Mouse (Mus musculus) neural tube, embryonic 14.5 days (tissue): ENCODE measurements around the gene Mindy4. TPM values are rescaled to one million over a fixed set of nuclear protein-coding genes. Genes with fewer than 3 reads are reported as not detected.
"Not testable (repeated sequence)": the region's sequence is repeated elsewhere in the genome, so short reads cannot be mapped to it uniquely, and the experiment has no call there.

Experiments used
- ATAC-seq: fragments of 200-750 bp; cut with Nextera tagmentation; 2 replicates; pipeline ENCODE4 v1.8.0; 2017; ENCODE audit warnings: low read depth, mild to moderate bottlenecking, moderate TSS enrichment, moderate library complexity
- H3K27ac ChIP-seq: fragments of 300-500 bp; sonication (generic); 2 replicates; pipeline ENCODE4 v1.5.1; 2014; ENCODE audit warnings: low read depth, mild to moderate bottlenecking, control low read depth, low read length, moderate library complexity, mixed read lengths
- H3K27me3 ChIP-seq: fragments of 300-500 bp; sonication (generic); 2 replicates; pipeline ENCODE4 v1.6.1; 2014; ENCODE audit warnings: low read length; ENCODE audit not compliant: control insufficient read depth, insufficient read depth
- H3K36me3 ChIP-seq: fragments of 300-500 bp; sonication (generic); 2 replicates; pipeline ENCODE4 v1.6.1; 2014; ENCODE audit warnings: low read length, mixed read lengths; ENCODE audit not compliant: control insufficient read depth, insufficient read depth
- H3K4me1 ChIP-seq: fragments of 300-500 bp; sonication (generic); 2 replicates; pipeline ENCODE4 v1.6.1; 2014; ENCODE audit warnings: low read length; ENCODE audit not compliant: control insufficient read depth, insufficient read depth
- H3K4me2 ChIP-seq: fragments of 300-500 bp; sonication (generic); 2 replicates; pipeline ENCODE4 v1.6.1; 2014; ENCODE audit warnings: mild to moderate bottlenecking, low read depth, low read length, control low read depth
- H3K4me3 ChIP-seq: fragments of 300-500 bp; sonication (generic); 2 replicates; pipeline ENCODE4 v1.5.1; 2014; ENCODE audit warnings: low read depth, low read length, control low read depth, mixed read lengths
- H3K9ac ChIP-seq: fragments of 300-500 bp; sonication (generic); replicated peaks from 2 replicates; pipeline ENCODE4 v1.6.1; 2014; ENCODE audit warnings: low read depth, mild to moderate bottlenecking, control low read depth, low read length, mixed read lengths
- H3K9me3 ChIP-seq: fragments of 300-500 bp; sonication (generic); 2 replicates; pipeline ENCODE4 v1.6.1; 2016; ENCODE audit warnings: low read length; ENCODE audit not compliant: control insufficient read depth
- WGBS: fragments of 180-500 bp; shearing (Covaris S2); extraction: QIAGEN DNeasy Blood & Tissue Kit; methylation state at CpG from one replicate; pipeline ENCODE4 v1.1.7; 2014; 5-methylcytosine and 5-hydroxymethylcytosine counted together
- polyA plus RNA-seq: library from polyadenylated mRNA; unstranded; fragments of >200 nt; fragmentation: Nextera tagmentation; extraction: Ambion mirVana; gene quantifications from 2 replicates; pipeline ENCODE4 v1.2.1, GENCODE M21; 2014

The Mindy4 gene
- polyA plus RNA-seq, 1 experiment from 2014 or later: 11.4 TPM

DNA sequence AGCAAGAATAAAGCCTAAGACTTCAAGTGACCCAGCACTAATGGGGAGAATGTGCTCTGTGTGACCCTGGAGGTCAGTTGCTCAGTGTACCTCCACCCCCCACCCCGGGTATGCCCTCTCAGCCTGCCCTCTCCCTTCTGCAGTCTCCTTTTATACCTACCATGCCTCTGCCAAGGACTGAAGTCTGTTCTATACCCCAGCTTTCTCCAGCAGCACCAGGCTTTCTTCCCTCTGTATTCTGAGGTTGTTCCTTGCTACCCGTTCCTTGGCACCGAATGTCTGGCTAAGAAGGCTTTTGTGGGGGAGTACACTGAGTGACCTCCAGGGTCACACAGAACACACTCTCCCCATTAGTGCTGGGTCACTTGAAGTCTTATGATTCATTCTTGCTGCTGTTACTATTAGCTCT lies 29.2 kb upstream of the Mindy4 start:
- Histone ChIP-seq H3K27ac (no peak overlapping the region), H3K36me3 (no peaks in the 10 kb centered on the region), H3K27me3 (peaks cover 14% of the 10 kb centered on the region; the same call in 1 of the 2 replicates), H3K4me1 (no peaks in the 10 kb centered on the region), H3K9ac (no peak overlapping the region), H3K9me3 (no peaks in the 10 kb centered on the region), H3K4me3 (no peak overlapping the region), H3K4me2 (no peak overlapping the region)
- 12% methylated on average over 3 of the region's 3 CpGs for WGBS
- no peak for ATAC-seq

DNA sequence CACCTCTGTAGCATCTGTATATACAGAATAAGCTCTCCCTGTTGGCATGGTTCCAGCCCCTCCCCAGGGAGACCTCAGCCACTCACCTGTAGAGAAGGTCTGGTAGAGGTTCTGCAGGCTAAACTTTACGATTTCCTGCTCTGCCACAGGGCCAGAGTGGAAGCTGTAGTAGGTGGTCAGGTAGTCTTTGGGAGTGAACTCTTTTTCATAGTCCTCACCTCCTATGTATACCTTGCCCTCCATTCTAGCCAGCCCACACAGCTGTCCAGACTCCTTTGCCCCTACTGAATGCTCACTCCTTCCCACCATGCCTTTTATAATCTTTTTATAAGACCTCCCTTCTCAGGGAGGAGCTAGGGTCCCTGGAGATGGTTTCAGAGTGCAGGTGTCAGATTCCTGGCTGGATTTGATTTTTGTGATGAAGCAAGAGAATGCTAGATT lies 28.4 kb upstream of the Mindy4 start, which contains the start of gene Inmt:
TSS of gene Inmt (minus strand) at position 303 of the 441 bp plus-strand sequence.
- no peaks in the 10 kb centered on the region for H3K4me1 ChIP-seq
- H3K27ac ChIP-seq: no peak within 1 kb of the TSS
- no peak within 1 kb of the TSS for H3K9ac ChIP-seq
- H3K9me3 ChIP-seq: no peaks in the 10 kb centered on the region
- H3K27me3 ChIP-seq: peaks cover 11% of the 10 kb centered on the region; the same call in 1 of the 2 replicates
- H3K4me3 ChIP-seq: no peak within 1 kb of the TSS
- ATAC-seq: no peak
- no peak within 1 kb of the TSS for H3K4me2 ChIP-seq
- WGBS: 88% methylated on average over 1 of the region's 1 CpGs
- H3K36me3 ChIP-seq: no peaks in the 10 kb centered on the region

DNA sequence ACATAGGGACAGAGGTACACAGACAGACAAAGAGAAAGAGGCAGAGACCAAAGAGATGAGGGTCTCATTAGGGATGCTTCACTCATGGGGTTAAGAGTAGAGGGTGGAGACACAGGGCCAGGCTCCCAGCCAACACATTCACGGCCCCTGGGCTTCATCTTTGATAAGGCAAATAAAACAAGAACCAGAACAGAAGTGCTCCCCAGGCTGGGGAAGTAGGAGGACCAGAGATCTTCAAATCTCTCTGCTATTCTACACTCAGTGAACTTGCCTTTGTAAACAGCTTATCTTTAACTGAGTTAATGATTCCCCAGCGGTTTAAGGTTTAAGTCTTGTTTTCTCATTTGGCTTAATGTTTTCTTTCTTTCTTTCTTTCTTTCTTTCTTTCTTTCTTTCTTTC lies 27.7 kb upstream of the Mindy4 start:
- 0 out of 2 replicates have a peak, but pooled peaks cover 8% of the 10 kb centered on the region for H3K27me3 ChIP-seq
- H3K9ac ChIP-seq: no peak overlapping the region
- no peaks in the 10 kb centered on the region for H3K36me3 ChIP-seq
- WGBS: 55% methylated on average over 2 of the region's 2 CpGs
- H3K4me1 ChIP-seq: no peaks in the 10 kb centered on the region
- no peaks in the 10 kb centered on the region for H3K9me3 ChIP-seq
- H3K27ac ChIP-seq: no peak overlapping the region
- no peak overlapping the region for H3K4me2 ChIP-seq
- H3K4me3 ChIP-seq: no peak overlapping the region
- no peak for ATAC-seq

DNA sequence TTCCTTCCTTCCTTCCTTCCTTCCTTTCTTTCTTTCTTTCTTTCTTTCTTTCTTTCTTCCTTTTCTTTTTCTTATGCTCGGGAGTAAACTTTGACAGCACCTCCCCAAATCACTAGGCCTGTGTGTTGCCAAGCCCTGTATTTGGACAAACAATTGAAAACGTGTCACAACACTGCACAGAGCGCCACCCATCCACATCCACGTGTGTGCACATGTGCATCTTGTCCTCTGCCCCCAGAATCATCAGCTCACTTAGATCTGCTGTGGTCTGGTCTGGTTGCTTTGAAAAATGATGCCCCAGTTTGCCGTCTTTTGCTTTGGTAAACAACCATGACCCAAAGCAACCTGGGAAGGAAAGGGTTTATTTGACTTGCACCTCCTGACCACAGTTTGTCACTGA lies 27.3 kb upstream of the Mindy4 start:
- no peaks in the 10 kb centered on the region for H3K4me1 ChIP-seq
- WGBS: 64% methylated on average over 5 of the region's 5 CpGs
- H3K4me2 ChIP-seq: no peak overlapping the region
- no peak overlapping the region for H3K9ac ChIP-seq
- ATAC-seq: no peak
- no peaks in the 10 kb centered on the region for H3K9me3 ChIP-seq
- H3K4me3 ChIP-seq: no peak overlapping the region
- no peak overlapping the region for H3K27ac ChIP-seq
- no peaks in the 10 kb centered on the region for H3K36me3 ChIP-seq
- H3K27me3 ChIP-seq: 0 out of 2 replicates have a peak, but pooled peaks cover 8% of the 10 kb centered on the region

DNA sequence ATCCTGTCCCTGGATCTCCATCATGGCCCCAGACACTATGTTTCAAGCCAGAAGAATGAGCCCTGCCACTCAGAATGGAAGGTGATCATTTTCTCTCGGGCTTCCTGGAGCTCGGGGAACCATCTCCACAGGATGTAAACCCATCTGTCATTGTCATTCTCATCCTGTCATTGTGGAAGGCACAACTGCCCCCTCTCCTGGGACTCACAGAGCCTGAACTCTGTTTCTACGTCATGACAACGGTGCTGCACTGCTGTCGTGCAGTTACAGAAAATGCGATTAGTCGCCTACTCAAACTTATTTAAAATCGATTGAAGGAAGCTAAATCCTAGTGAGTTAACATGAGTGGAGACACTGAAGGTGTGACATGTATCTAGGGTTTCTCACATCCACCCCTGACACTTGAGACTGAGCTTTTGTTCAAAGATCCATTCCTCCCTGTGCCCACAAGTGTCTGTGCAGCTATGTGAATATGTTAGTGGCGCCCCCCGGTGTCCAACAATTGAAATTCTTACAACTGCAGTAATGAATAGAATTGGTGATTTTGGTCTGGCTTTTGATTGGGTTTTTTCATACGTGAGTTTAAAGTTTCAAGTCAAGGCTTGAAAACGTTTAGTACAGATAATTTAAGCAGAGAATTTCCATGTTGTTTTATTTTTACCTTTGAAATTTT lies 26.0 kb upstream of the Mindy4 start:
- 0 out of 2 replicates have a peak, but pooled peaks cover 8% of the 10 kb centered on the region for H3K27me3 ChIP-seq
- H3K4me1 ChIP-seq: no peaks in the 10 kb centered on the region
- H3K4me3 ChIP-seq: no peak overlapping the region
- no peak overlapping the region for H3K4me2 ChIP-seq
- H3K27ac ChIP-seq: no peak overlapping the region
- WGBS: 39% methylated on average over 12 of the region's 12 CpGs
- H3K9me3 ChIP-seq: no peaks in the 10 kb centered on the region
- H3K9ac ChIP-seq: no peak overlapping the region
- H3K36me3 ChIP-seq: no peaks in the 10 kb centered on the region
- no peak for ATAC-seq

DNA sequence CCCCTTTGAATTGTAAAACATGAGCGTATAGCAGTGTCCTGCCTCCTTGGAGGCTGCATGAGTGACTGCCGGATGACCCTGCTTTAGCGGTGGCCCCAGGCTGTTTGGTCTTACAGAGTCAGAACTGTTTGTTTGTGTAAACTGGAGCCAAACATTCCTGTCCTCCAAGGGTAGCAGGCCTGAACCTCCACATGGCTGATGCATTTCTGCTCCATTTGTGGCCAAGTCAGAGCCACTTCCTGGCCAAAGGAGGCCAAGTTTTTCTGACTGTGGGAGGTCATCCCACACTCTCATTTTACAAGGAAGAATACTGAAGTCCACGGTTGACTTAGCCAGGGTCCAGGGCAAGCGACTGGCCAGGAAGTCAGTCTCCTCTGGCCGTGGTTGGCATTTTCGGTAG lies 23.6 kb upstream of the Mindy4 start:
- Histone ChIP-seq H3K4me1 (no peaks in the 10 kb centered on the region), H3K9ac (no peak overlapping the region), H3K27ac (no peak overlapping the region), H3K36me3 (no peaks in the 10 kb centered on the region), H3K27me3 (no peaks in the 10 kb centered on the region), H3K9me3 (no peaks in the 10 kb centered on the region), H3K4me3 (no peak overlapping the region), H3K4me2 (no peak overlapping the region)
- 80% methylated on average over 7 of the region's 7 CpGs for WGBS
- ATAC-seq: no peak

DNA sequence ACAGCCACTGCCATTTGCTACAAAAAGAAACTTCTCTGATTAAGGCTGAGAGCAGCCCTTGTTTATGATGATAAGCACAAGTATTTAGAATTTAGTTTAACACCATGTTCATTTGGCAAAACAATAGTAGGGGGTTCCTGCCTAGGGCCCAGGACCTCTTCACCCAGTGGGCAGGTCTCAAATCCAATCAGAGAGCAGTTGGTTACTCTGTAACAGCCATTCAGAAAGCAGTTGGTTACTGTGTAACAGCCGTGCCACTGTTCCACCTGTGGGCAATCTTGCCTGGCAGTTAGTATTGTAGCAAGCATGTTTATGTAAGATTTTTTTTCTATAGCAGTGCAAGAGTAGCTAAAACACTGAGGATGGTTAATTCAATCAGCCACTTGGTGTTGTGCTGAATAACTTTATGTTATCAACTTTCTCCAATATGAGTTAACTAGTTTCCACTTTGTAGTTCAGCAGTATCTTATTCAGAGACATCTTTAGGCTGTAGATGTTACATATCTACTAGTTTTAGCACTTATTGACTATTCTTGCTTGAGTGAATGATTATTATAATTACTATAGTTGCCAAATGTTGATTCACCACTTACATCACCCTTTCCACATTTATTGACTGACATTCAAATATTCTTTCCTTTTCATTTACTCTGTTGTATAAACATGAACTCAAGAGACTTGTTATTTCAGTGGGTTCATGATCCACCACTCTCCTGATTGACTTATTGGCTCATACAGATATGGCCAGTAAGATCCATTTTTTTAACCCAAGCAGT lies 20.3 kb upstream of the Mindy4 start:
- Histone ChIP-seq H3K4me2 (no peak overlapping the region), H3K9me3 (no peaks in the 10 kb centered on the region), H3K27ac (no peak overlapping the region), H3K4me3 (no peak overlapping the region), H3K4me1 (no peaks in the 10 kb centered on the region), H3K27me3 (no peaks in the 10 kb centered on the region), H3K9ac (no peak overlapping the region), H3K36me3 (no peaks in the 10 kb centered on the region)
- no peak for ATAC-seq
- 100% methylated on average over 1 of the region's 1 CpGs for WGBS

DNA sequence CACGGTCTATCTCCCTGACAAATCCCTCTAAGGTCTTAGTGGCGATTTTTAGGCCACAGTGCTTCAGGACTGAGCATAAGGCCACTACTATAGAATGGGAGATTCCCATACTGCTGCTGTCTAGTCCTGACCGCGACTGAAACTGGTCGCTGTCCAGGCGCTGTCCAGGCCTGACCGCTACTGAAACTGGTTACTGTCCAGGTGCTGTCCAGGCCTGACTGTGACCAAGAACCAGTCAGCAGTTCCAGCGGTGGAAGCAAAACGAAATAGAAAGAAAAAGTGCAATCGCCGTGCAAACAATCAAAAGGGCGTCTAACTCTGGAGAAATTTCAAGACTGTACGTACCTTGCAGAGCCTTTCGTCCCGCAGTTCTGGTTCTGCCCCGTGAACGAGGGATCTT lies 15.4 kb upstream of the Mindy4 start:
- H3K36me3 ChIP-seq, H3K27me3 ChIP-seq, H3K4me1 ChIP-seq, H3K27ac ChIP-seq, ATAC-seq, H3K9ac ChIP-seq, H3K4me2 ChIP-seq, H3K4me3 ChIP-seq, H3K9me3 ChIP-seq: not testable (repeated sequence)
- WGBS: 96% methylated on average over 17 of the region's 17 CpGs

DNA sequence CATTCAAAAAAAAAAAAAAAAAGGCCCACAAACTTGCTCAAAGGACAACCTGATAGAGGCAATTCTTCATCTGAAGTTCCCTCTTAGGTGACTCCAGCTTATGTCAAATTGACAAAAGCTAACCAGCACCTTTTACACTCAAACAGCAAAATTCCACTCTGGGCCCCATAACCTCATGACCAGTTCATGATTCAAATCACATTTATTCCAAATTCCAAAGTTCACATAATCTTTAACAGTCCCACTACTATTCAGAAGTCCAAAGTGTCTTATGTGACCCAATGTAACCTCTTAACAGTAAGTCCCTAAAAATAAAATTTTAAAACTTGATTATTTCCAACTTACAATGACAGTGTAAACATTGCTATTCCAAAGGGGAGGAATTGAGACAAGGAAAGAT lies 13.8 kb upstream of the Mindy4 start:
- Histone ChIP-seq H3K4me2 (no peak overlapping the region), H3K27ac (no peak overlapping the region), H3K9me3 (no peaks in the 10 kb centered on the region), H3K4me1 (no peaks in the 10 kb centered on the region), H3K9ac (no peak overlapping the region), H3K4me3 (no peak overlapping the region), H3K36me3 (no peaks in the 10 kb centered on the region), H3K27me3 (no peaks in the 10 kb centered on the region)
- ATAC-seq: no peak
